Comparison of ENCODE assay signal across 7 mouse cellular contexts in genomic region chr7:145283487-145284187, GRCm38 (mm10). TPM values are rescaled to one million over a fixed set of nuclear protein-coding genes. Genes with fewer than 3 reads are reported as not detected.
DNase-seq lines count a peak whose midpoint lies in the region; ATAC-seq lines count a peak whose summit lies in the region.

Gene Tpcn2, minus strand, starts transcription at chr7:145284011.

- peak within 1 kb of the TSS; percentile 83 for H3K4me2 ChIP-seq in embryonic facial prominence, embryonic 12.5 days (replicated peaks)
- H3K4me2 ChIP-seq in limb, embryonic 11.5 days (ENCODE audit: low read depth, severe bottlenecking) = peak within 1 kb of the TSS; percentile 66
- peak within 1 kb of the TSS; percentile 56 for H3K4me2 ChIP-seq in midbrain, embryonic 14.5 days (ENCODE audit: low read length)

- peaks cover 27% of the 10 kb centered on the region for H3K4me1 ChIP-seq in embryonic facial prominence, embryonic 12.5 days
- peaks cover 10% of the 10 kb centered on the region for H3K4me1 ChIP-seq in limb, embryonic 11.5 days (ENCODE audit: control insufficient read depth, insufficient read depth, low read length)
- H3K4me1 ChIP-seq in midbrain, embryonic 14.5 days (ENCODE audit: control insufficient read depth, insufficient read depth, low read length) = 0 out of 2 replicates have a peak, but pooled peaks cover 2% of the 10 kb centered on the region

- peak; percentile 91 for DNase-seq in adrenal gland, postnatal 25 days
- peak; percentile 99 for DNase-seq in heart, adult 11 months
- DNase-seq in kidney, adult 18-20 months = peak; percentile 92
- peak; percentile 94 for DNase-seq in limb, embryonic 11.5 days (ENCODE audit: low spot score)
- peak; percentile 95 for DNase-seq in midbrain, embryonic 14.5 days
- peak; percentile 81 to 88 for DNase-seq in spleen, adult 18-20 months

- no peaks in the 10 kb centered on the region for H3K27me3 ChIP-seq in embryonic facial prominence, embryonic 12.5 days
- no peaks in the 10 kb centered on the region for H3K27me3 ChIP-seq in limb, embryonic 11.5 days (ENCODE audit: control insufficient read depth, insufficient read depth, low read length)
- no peaks in the 10 kb centered on the region for H3K27me3 ChIP-seq in midbrain, embryonic 14.5 days (ENCODE audit: control insufficient read depth, insufficient read depth, low read length)

- peak; percentile 85 for ATAC-seq in embryonic facial prominence, embryonic 12.5 days (ENCODE audit: insufficient number of reproducible peaks, insufficient read depth, low FRiP score, low TSS enrichment)
- peak; percentile 90 for ATAC-seq in limb, embryonic 11.5 days (ENCODE audit: insufficient number of reproducible peaks, low FRiP score, low TSS enrichment, low read depth)
- peak; percentile 88 for ATAC-seq in midbrain, embryonic 14.5 days (ENCODE audit: low FRiP score, low TSS enrichment)

- no peaks in the 10 kb centered on the region for H3K9me3 ChIP-seq in embryonic facial prominence, embryonic 12.5 days
- no peaks in the 10 kb centered on the region for H3K9me3 ChIP-seq in limb, embryonic 11.5 days (ENCODE audit: control insufficient read depth, low read length)
- H3K9me3 ChIP-seq in midbrain, embryonic 14.5 days (ENCODE audit: control insufficient read depth, low read length) = no peaks in the 10 kb centered on the region

- WGBS in embryonic facial prominence, embryonic 12.5 days = 2% methylated on average over 18 of the region's 18 CpGs
- 5% methylated on average over 18 of the region's 18 CpGs for WGBS in limb, embryonic 11.5 days
- WGBS in midbrain, embryonic 14.5 days = 5% methylated on average over 18 of the region's 18 CpGs

- H3K36me3 ChIP-seq in embryonic facial prominence, embryonic 12.5 days = peaks cover 16% of the 10 kb centered on the region
- peaks cover 5% of the 10 kb centered on the region; the same call in 1 of the 2 replicates for H3K36me3 ChIP-seq in limb, embryonic 11.5 days (ENCODE audit: control insufficient read depth, insufficient read depth, low read length)
- 0 out of 2 replicates have a peak, but pooled peaks cover 3% of the 10 kb centered on the region for H3K36me3 ChIP-seq in midbrain, embryonic 14.5 days (ENCODE audit: control insufficient read depth, insufficient read depth, low read length)

- H3K9ac ChIP-seq in embryonic facial prominence, embryonic 12.5 days = peak within 1 kb of the TSS; percentile 55
- peak within 1 kb of the TSS; percentile 55 for H3K9ac ChIP-seq in limb, embryonic 11.5 days (ENCODE audit: low read length)
- H3K9ac ChIP-seq in midbrain, embryonic 14.5 days (replicated peaks; ENCODE audit: low read length) = peak within 1 kb of the TSS; percentile 44; the same call in 1 of the 2 replicates

- peak within 1 kb of the TSS; percentile 53 for H3K4me3 ChIP-seq in embryonic facial prominence, embryonic 12.5 days
- H3K4me3 ChIP-seq in limb, embryonic 11.5 days (ENCODE audit: low read depth, low read length) = peak within 1 kb of the TSS; percentile 52
- H3K4me3 ChIP-seq in midbrain, embryonic 14.5 days (replicated peaks; ENCODE audit: low read depth, low read length) = peak within 1 kb of the TSS; percentile 39

- H3K27ac ChIP-seq in embryonic facial prominence, embryonic 12.5 days = no peak within 1 kb of the TSS
- H3K27ac ChIP-seq in limb, embryonic 11.5 days (replicated peaks; ENCODE audit: low read depth, low read length) = no peak within 1 kb of the TSS
- H3K27ac ChIP-seq in midbrain, embryonic 14.5 days (replicated peaks; ENCODE audit: low read depth, low read length) = no peak within 1 kb of the TSS

RNA-seq across cellular contexts. Expression of gene Tpcn2, which starts in this region (rescaled TPM):
- total RNA-seq in adrenal gland, postnatal 25 days (2021) = 13.7 and 18.8 TPM in 2 replicates
- polyA plus RNA-seq in embryonic facial prominence, embryonic 12.5 days (2016; fragmentation: Nextera tagmentation; extraction: Ambion mirVana) = 9.3 and 11.5 TPM in 2 replicates
- 2.7 and 3.2 TPM in 2 replicates for polyA plus RNA-seq in limb, embryonic 11.5 days (2014; fragmentation: Nextera tagmentation; extraction: Ambion mirVana)
- 0.70 and 1.4 TPM in 2 replicates for polyA plus RNA-seq in midbrain, embryonic 14.5 days (2014; fragmentation: Nextera tagmentation; extraction: Ambion mirVana)
